Mouse (Mus musculus): ENCODE data around the gene Pnpla5.
A peak's percentile ranks its signal among the peaks of the same experiment; 100 is the strongest.
"Not testable (repeated sequence)": the region's sequence is repeated elsewhere in the genome, so short reads cannot be mapped to it uniquely, and the experiment has no call there.

Gene Pnpla5

GRCm38 (mm10) chr15:84123075-84123474, at the start of gene Pnpla5:
Gene Pnpla5, minus strand, starts transcription at chr15:84123175.
- no peak for DNase-seq (ENCODE audit: extremely low spot score)

GRCm38 (mm10) chr15:84171166-84171565, 48.2 kb upstream of the Pnpla5 start:
- no peak for DNase-seq (ENCODE audit: extremely low spot score)

- DNase-seq (ENCODE audit: extremely low spot score): no peak
Measured at GRCm38 (mm10) chr15:84169511-84169910, 46.5 kb upstream of the Pnpla5 start.

- no peak for DNase-seq (ENCODE audit: extremely low spot score)
Measured at GRCm38 (mm10) chr15:84168170-84169161, 45.5 kb upstream of the Pnpla5 start.

GRCm38 (mm10) chr15:84167600-84167999, 44.6 kb upstream of the Pnpla5 start, which contains the start of gene Pnpla3:
Gene Pnpla3, plus strand, starts transcription at chr15:84167837.
- peak; percentile 94 for DNase-seq (ENCODE audit: extremely low spot score)

GRCm38 (mm10) chr15:84166818-84167217, 43.8 kb upstream of the Pnpla5 start:
- no peak for DNase-seq (ENCODE audit: extremely low spot score)

GRCm38 (mm10) chr15:84161871-84162270, 38.9 kb upstream of the Pnpla5 start:
- no peak for DNase-seq (ENCODE audit: extremely low spot score)

GRCm38 (mm10) chr15:84157530-84157929, 34.6 kb upstream of the Pnpla5 start:
- DNase-seq (ENCODE audit: extremely low spot score): not testable (repeated sequence)

GRCm38 (mm10) chr15:84156158-84156557, 33.2 kb upstream of the Pnpla5 start:
- no peak for DNase-seq (ENCODE audit: extremely low spot score)

- no peak for DNase-seq (ENCODE audit: extremely low spot score)
Measured at GRCm38 (mm10) chr15:84140929-84141328, 18.0 kb upstream of the Pnpla5 start.

- no peak for DNase-seq (ENCODE audit: extremely low spot score)
Measured at GRCm38 (mm10) chr15:84140109-84140508, 17.1 kb upstream of the Pnpla5 start.

- DNase-seq (ENCODE audit: extremely low spot score): no peak
Measured at GRCm38 (mm10) chr15:84139592-84140005, 16.6 kb upstream of the Pnpla5 start.

- peak; percentile 30 for DNase-seq (ENCODE audit: extremely low spot score)
Measured at GRCm38 (mm10) chr15:84136473-84137415, 13.8 kb upstream of the Pnpla5 start.

- peak; percentile 40 for DNase-seq (ENCODE audit: extremely low spot score)
Measured at GRCm38 (mm10) chr15:84135472-84135871, 12.5 kb upstream of the Pnpla5 start.

GRCm38 (mm10) chr15:84133440-84133839, 10.5 kb upstream of the Pnpla5 start:
- no peak for DNase-seq (ENCODE audit: extremely low spot score)

- DNase-seq (ENCODE audit: extremely low spot score): no peak
Measured at GRCm38 (mm10) chr15:84131971-84132370, 9.0 kb upstream of the Pnpla5 start.

GRCm38 (mm10) chr15:84131096-84131786, 8.3 kb upstream of the Pnpla5 start:
- no peak for DNase-seq (ENCODE audit: extremely low spot score)

GRCm38 (mm10) chr15:84126871-84127270, 3.9 kb upstream of the Pnpla5 start:
- DNase-seq (ENCODE audit: extremely low spot score): no peak

GRCm38 (mm10) chr15:84126447-84126846, 3.5 kb upstream of the Pnpla5 start:
- no peak for DNase-seq (ENCODE audit: extremely low spot score)

- DNase-seq (ENCODE audit: extremely low spot score): no peak
Measured at GRCm38 (mm10) chr15:84124086-84124485, 1.1 kb upstream of the Pnpla5 start.

- no peak for DNase-seq (ENCODE audit: extremely low spot score)
Measured at GRCm38 (mm10) chr15:84121036-84121435, 1.9 kb downstream of the Pnpla5 start.
